Mouse (Mus musculus) stomach, postnatal 0 days (tissue): ENCODE results near the gene Agbl4. TPM values are rescaled to one million over a fixed set of nuclear protein-coding genes. Genes with fewer than 3 reads are reported as not detected.

Experiments
- ATAC-seq: fragments of 200-750 bp; cut with Nextera tagmentation; 2 replicates; pipeline ENCODE4 v1.8.0; 2017; ENCODE audit not compliant: low FRiP score, low TSS enrichment
- DNase-seq: peaks from one replicate; pipeline ENCODE4 v3.0.0-alpha.2; 2016; ENCODE audit warnings: low spot score
- H3K27ac ChIP-seq: fragments of 300-500 bp; sonication (generic); replicated peaks from 2 replicates; pipeline ENCODE4 v1.5.1; 2014; ENCODE audit warnings: mild to moderate bottlenecking, control low read depth
- H3K27me3 ChIP-seq: fragments of 300-500 bp; sonication (generic); 2 replicates; pipeline ENCODE4 v1.6.1; 2014; ENCODE audit warnings: low read length; ENCODE audit not compliant: control insufficient read depth, insufficient read depth
- H3K36me3 ChIP-seq: fragments of 300-500 bp; sonication (generic); 2 replicates; pipeline ENCODE4 v1.6.1; 2014; ENCODE audit warnings: low read length, mixed read lengths; ENCODE audit not compliant: control insufficient read depth, insufficient read depth
- H3K4me1 ChIP-seq: fragments of 300-500 bp; sonication (generic); replicated peaks from 2 replicates; pipeline ENCODE4 v1.6.1; 2014; ENCODE audit warnings: antibody characterized with exemption; ENCODE audit not compliant: control insufficient read depth, insufficient read depth
- H3K4me2 ChIP-seq: fragments of 300-500 bp; sonication (generic); replicated peaks from 2 replicates; pipeline ENCODE4 v1.6.1; 2014; ENCODE audit warnings: low read depth, mild to moderate bottlenecking, control low read depth, moderate library complexity
- H3K4me3 ChIP-seq: fragments of 300-500 bp; sonication (generic); 2 replicates; pipeline ENCODE4 v1.5.1; 2014; ENCODE audit warnings: low read depth, low read length, control low read depth
- H3K9ac ChIP-seq: fragments of 300-500 bp; sonication (generic); 2 replicates; pipeline ENCODE4 v1.6.1; 2014; ENCODE audit warnings: mild to moderate bottlenecking, low read length, control low read depth, mixed read lengths
- H3K9me3 ChIP-seq: fragments of 300-500 bp; sonication (generic); 2 replicates; pipeline ENCODE4 v1.6.1; 2016; ENCODE audit warnings: low read length; ENCODE audit not compliant: control insufficient read depth
- CTCF ChIP-seq: IDR thresholded peaks from 2 replicates; pipeline ENCODE4 v1.5.1; 2016; ENCODE audit warnings: antibody characterized with exemption, low read depth, mild to moderate bottlenecking, moderate library complexity
- EP300 ChIP-seq: optimal IDR thresholded peaks from 2 replicates; pipeline ENCODE3; 2016; ENCODE audit warnings: antibody characterized with exemption
- WGBS: fragments of 180-500 bp; shearing (Covaris S2); extraction: QIAGEN DNeasy Blood & Tissue Kit; methylation state at CpG from one replicate; pipeline ENCODE4 v1.1.7; 2014; 5-methylcytosine and 5-hydroxymethylcytosine counted together
- polyA plus RNA-seq: library from polyadenylated mRNA; unstranded; fragments of >200 nt; fragmentation: Nextera tagmentation; extraction: Ambion mirVana; gene quantifications from 2 replicates; pipeline ENCODE4 v1.2.1, GENCODE M21; 2015

The Agbl4 gene
- polyA plus RNA-seq, 1 experiment from 2014 or later, result 0.10 TPM

- no peaks in the 10 kb centered on the region for H3K36me3 ChIP-seq
- ATAC-seq, result no peak
- no peak overlapping the region for H3K27ac ChIP-seq
- H3K4me3 ChIP-seq, result no peak overlapping the region
- DNase-seq, result no peak
- H3K9ac ChIP-seq, result no peak overlapping the region
- no peaks in the 10 kb centered on the region for H3K9me3 ChIP-seq
- no peak overlapping the region for H3K4me2 ChIP-seq
- no peak for TF ChIP-seq EP300
- no peak for TF ChIP-seq CTCF
- WGBS, result 69% methylated on average over 6 of the region's 6 CpGs
- no peaks in the 10 kb centered on the region for H3K27me3 ChIP-seq
- no peaks in the 10 kb centered on the region for H3K4me1 ChIP-seq
These were observed 677.3 kb downstream of the Agbl4 start for GRCm38 (mm10) chr4:111074701-111075154.

- no peak for TF ChIP-seq EP300
- TF ChIP-seq CTCF, result no peak
- no peaks in the 10 kb centered on the region for H3K27me3 ChIP-seq
- DNase-seq (no peak), ATAC-seq (no peak)
- H3K9ac ChIP-seq, result no peak overlapping the region
- 83% methylated on average over 3 of the region's 3 CpGs for WGBS
- H3K4me1 ChIP-seq, result no peaks in the 10 kb centered on the region
- H3K4me2 ChIP-seq, result no peak overlapping the region
- H3K36me3 ChIP-seq, result no peaks in the 10 kb centered on the region
- H3K9me3 ChIP-seq, result no peaks in the 10 kb centered on the region
- H3K27ac ChIP-seq, result no peak overlapping the region
- no peak overlapping the region for H3K4me3 ChIP-seq
These were observed 680.3 kb downstream of the Agbl4 start for GRCm38 (mm10) chr4:111077810-111078209.

- Histone ChIP-seq H3K9ac (no peak overlapping the region), H3K9me3 (no peaks in the 10 kb centered on the region), H3K27me3 (no peaks in the 10 kb centered on the region), H3K4me1 (no peaks in the 10 kb centered on the region), H3K4me3 (no peak overlapping the region), H3K36me3 (no peaks in the 10 kb centered on the region), H3K27ac (no peak overlapping the region), H3K4me2 (no peak overlapping the region)
- ATAC-seq (no peak), DNase-seq (no peak)
- TF ChIP-seq EP300, result no peak
- WGBS, result 83% methylated on average over 1 of the region's 1 CpGs
These were observed 687.9 kb downstream of the Agbl4 start for GRCm38 (mm10) chr4:111085330-111085729.

GRCm38 (mm10) chr4:111136217-111137147 is 739.0 kb downstream of the Agbl4 start:
- Histone ChIP-seq H3K27me3 (no peaks in the 10 kb centered on the region), H3K9me3 (no peaks in the 10 kb centered on the region), H3K4me2 (no peak overlapping the region), H3K36me3 (no peaks in the 10 kb centered on the region), H3K27ac (no peak overlapping the region), H3K4me1 (no peaks in the 10 kb centered on the region), H3K9ac (no peak overlapping the region), H3K4me3 (no peak overlapping the region)
- WGBS, result 40% methylated on average over 3 of the region's 3 CpGs
- DNase-seq (no peak), ATAC-seq (no peak)
- TF ChIP-seq CTCF (peak; percentile 29), EP300 (no peak)

GRCm38 (mm10) chr4:111147748-111148147 is 750.3 kb downstream of the Agbl4 start:
- ATAC-seq (no peak), DNase-seq (no peak)
- no peak overlapping the region for H3K4me2 ChIP-seq
- H3K4me3 ChIP-seq, result no peak overlapping the region
- H3K27me3 ChIP-seq, result no peaks in the 10 kb centered on the region
- H3K9ac ChIP-seq, result no peak overlapping the region
- H3K4me1 ChIP-seq, result no peaks in the 10 kb centered on the region
- H3K9me3 ChIP-seq, result no peaks in the 10 kb centered on the region
- no peaks in the 10 kb centered on the region for H3K36me3 ChIP-seq
- WGBS, result 84% methylated on average over 1 of the region's 1 CpGs
- no peak overlapping the region for H3K27ac ChIP-seq
- TF ChIP-seq EP300 (no peak), CTCF (no peak)

- H3K4me3 ChIP-seq, result no peak overlapping the region
- H3K36me3 ChIP-seq, result no peaks in the 10 kb centered on the region
- TF ChIP-seq CTCF (no peak), EP300 (no peak)
- H3K27me3 ChIP-seq, result no peaks in the 10 kb centered on the region
- H3K4me2 ChIP-seq, result no peak overlapping the region
- H3K9ac ChIP-seq, result no peak overlapping the region
- H3K9me3 ChIP-seq, result no peaks in the 10 kb centered on the region
- ATAC-seq (no peak), DNase-seq (no peak)
- WGBS, result 38% methylated on average over 1 of the region's 1 CpGs
- no peaks in the 10 kb centered on the region for H3K4me1 ChIP-seq
- H3K27ac ChIP-seq, result no peak overlapping the region
These were observed 758.4 kb downstream of the Agbl4 start for GRCm38 (mm10) chr4:111155859-111156258.
